ENCODE assay signal across 11 mouse cellular contexts in the genomic region with DNA sequence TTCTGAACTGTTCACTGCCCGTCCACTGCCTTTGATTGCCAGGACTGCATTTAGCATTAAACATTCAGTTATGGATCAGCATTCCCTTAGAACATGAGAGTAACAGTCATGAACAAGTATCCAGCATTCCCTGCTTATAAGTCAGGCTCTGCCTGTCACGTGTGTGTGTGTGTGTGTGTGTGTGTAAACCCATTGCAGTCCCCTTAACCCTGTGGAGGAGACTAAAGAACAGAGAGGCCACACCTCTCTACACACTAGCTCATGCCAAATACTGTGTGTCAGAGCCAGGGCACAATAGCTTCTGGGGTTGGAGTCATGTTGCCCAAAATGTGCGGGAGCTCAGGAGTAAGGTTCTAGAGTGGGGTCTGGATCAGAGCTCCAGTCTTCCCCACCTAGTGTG. TPM values are rescaled to one million over a fixed set of nuclear protein-coding genes. Genes with fewer than 3 reads are reported as not detected.
DNase-seq lines count a peak whose midpoint lies in the region; ATAC-seq and TF ChIP-seq lines count a peak whose summit lies in the region.
"Had no signal": no experiment of that assay in that cellular context is flagged by ENCODE, and none has a peak within 500 bp of the region (broad histone marks: within the 10 kb centered on the region; RNA-seq: fewer than 3 reads in every experiment).

No protein-coding gene starts in this region.

- no peak for DNase-seq in left cerebral cortex, adult 2 months (ENCODE audit: extremely low spot score in 1 of 2, low spot score in 2 of 2)
- no peak for DNase-seq in left cerebral cortex, postnatal 10 days (ENCODE audit: extremely low spot score in 1 of 2, low spot score in 2 of 2)
- DNase-seq in gastrocnemius, postnatal 10 days: no peak
- DNase-seq in adrenal gland, postnatal 25 days: no peak

- no peaks in the 10 kb centered on the region; the same call in 1 of the 2 replicates for H3K27me3 ChIP-seq in hindbrain, embryonic 12.5 days
- no peaks in the 10 kb centered on the region for H3K27me3 ChIP-seq in limb, embryonic 15.5 days
- no peaks in the 10 kb centered on the region for H3K27me3 ChIP-seq in midbrain, embryonic 16.5 days (ENCODE audit: control insufficient read depth, insufficient read depth, low read depth, low read length)
- H3K27me3 ChIP-seq: intestine, embryonic 15.5 days had no signal

- peak; percentile 44; the same call in 1 of the 2 replicates for ATAC-seq in hindbrain, embryonic 12.5 days (ENCODE audit: low FRiP score)
- no peak for ATAC-seq in limb, embryonic 15.5 days (ENCODE audit: insufficient number of reproducible peaks, low FRiP score, low TSS enrichment, low read depth)
- 0 out of 2 replicates have a peak, but pooled peaks have one; percentile 39 for ATAC-seq in midbrain, embryonic 16.5 days
- no peak for ATAC-seq in monocyte, adult 5-6 weeks (replicated peaks; ENCODE audit: insufficient number of reproducible peaks, low FRiP score, low TSS enrichment, poor library complexity, severe bottlenecking)

- H3K9ac ChIP-seq in hindbrain, embryonic 12.5 days: no peak overlapping the region
- no peak overlapping the region for H3K9ac ChIP-seq in limb, embryonic 15.5 days
- H3K9ac ChIP-seq in midbrain, embryonic 16.5 days (ENCODE audit: low read depth, low read length): no peak overlapping the region
- H3K9ac ChIP-seq: heart, embryonic 13.5 days; intestine, embryonic 15.5 days had no signal

- intact Hi-C loops in left cerebral cortex, adult 2 months (cut with DNase I): loop anchor here (2.0 to 5.0 kb wide), 2 partner anchors 61 to 122 kb away; a partner anchor contains a TSS
- intact Hi-C loops in left cerebral cortex, postnatal 10 days (cut with DNase I): loop anchor here (5.0 kb wide), 1 partner anchor 63 kb away; a partner anchor contains a TSS

- H3K9me3 ChIP-seq in hindbrain, embryonic 12.5 days (replicated peaks): no peaks in the 10 kb centered on the region
- H3K9me3 ChIP-seq in limb, embryonic 15.5 days: no peaks in the 10 kb centered on the region
- H3K9me3 ChIP-seq in midbrain, embryonic 16.5 days (replicated peaks; ENCODE audit: control insufficient read depth, low read length, poor library complexity, severe bottlenecking): no peaks in the 10 kb centered on the region
- H3K9me3 ChIP-seq: heart, embryonic 13.5 days; intestine, embryonic 15.5 days had no signal

- H3K36me3 ChIP-seq in hindbrain, embryonic 12.5 days: no peaks in the 10 kb centered on the region
- no peaks in the 10 kb centered on the region for H3K36me3 ChIP-seq in limb, embryonic 15.5 days
- H3K36me3 ChIP-seq in midbrain, embryonic 16.5 days (ENCODE audit: control insufficient read depth, insufficient read depth, low read length): no peaks in the 10 kb centered on the region
- H3K36me3 ChIP-seq: heart, embryonic 13.5 days; intestine, embryonic 15.5 days had no signal

- TF ChIP-seq CTCF in left cerebral cortex, adult 2 months (IDR thresholded peaks at IDR 0.05): no peak

- H3K4me3 ChIP-seq in left cerebral cortex, adult 2 months: no peak overlapping the region
- H3K4me3 ChIP-seq in hindbrain, embryonic 12.5 days: no peak overlapping the region
- no peak overlapping the region for H3K4me3 ChIP-seq in limb, embryonic 15.5 days
- H3K4me3 ChIP-seq in midbrain, embryonic 16.5 days (ENCODE audit: low read depth, low read length): no peak overlapping the region
- H3K4me3 ChIP-seq: heart, embryonic 13.5 days; intestine, embryonic 15.5 days; myocyte had no signal

- H3K4me2 ChIP-seq in hindbrain, embryonic 12.5 days (replicated peaks): no peak overlapping the region
- no peak overlapping the region for H3K4me2 ChIP-seq in limb, embryonic 15.5 days
- no peak overlapping the region for H3K4me2 ChIP-seq in midbrain, embryonic 16.5 days (ENCODE audit: low read length)
- H3K4me2 ChIP-seq: heart, embryonic 13.5 days; intestine, embryonic 15.5 days had no signal

- H3K4me1 ChIP-seq in hindbrain, embryonic 12.5 days: peaks cover 11% of the 10 kb centered on the region; the same call in 1 of the 2 replicates
- H3K4me1 ChIP-seq in limb, embryonic 15.5 days: peaks cover 22% of the 10 kb centered on the region
- H3K4me1 ChIP-seq in midbrain, embryonic 16.5 days (ENCODE audit: control insufficient read depth, insufficient read depth, low read length): peaks cover 17% of the 10 kb centered on the region

- WGBS in hindbrain, embryonic 12.5 days: 60% methylated on average over 3 of the region's 3 CpGs
- 55% methylated on average over 3 of the region's 3 CpGs for WGBS in limb, embryonic 15.5 days
- WGBS in midbrain, embryonic 16.5 days: 55% methylated on average over 3 of the region's 3 CpGs

- peak overlapping the region; percentile 85 for H3K27ac ChIP-seq in left cerebral cortex, adult 2 months
- H3K27ac ChIP-seq in hindbrain, embryonic 12.5 days: no peak overlapping the region
- 0 out of 2 replicates have a peak overlapping the region, but pooled peaks have one; percentile 4 for H3K27ac ChIP-seq in limb, embryonic 15.5 days
- H3K27ac ChIP-seq in midbrain, embryonic 16.5 days (ENCODE audit: low read length): no peak overlapping the region
- H3K27ac ChIP-seq: heart, embryonic 13.5 days; intestine, embryonic 15.5 days had no signal

RNA-seq across cellular contexts. Expression of a gene that starts 26.8 kb away (rescaled TPM):
- 10 to 100 TPM; 61.1 to 63.2 TPM for total RNA-seq in left cerebral cortex, adult 2 months (2021)
- 10 to 100 TPM; 24.3 to 34.0 TPM for total RNA-seq in left cerebral cortex, postnatal 10 days (2021)
- 18.3 and 18.6 TPM in 2 replicates for polyA plus RNA-seq in hindbrain, embryonic 12.5 days (2016; fragmentation: Nextera tagmentation; extraction: Ambion mirVana)
- polyA plus RNA-seq in limb, embryonic 15.5 days (2015; fragmentation: Nextera tagmentation; extraction: Ambion mirVana): 0.61 and 0.91 TPM in 2 replicates
- polyA plus RNA-seq in midbrain, embryonic 16.5 days (2015; fragmentation: Nextera tagmentation; extraction: Ambion mirVana): 47.1 and 49.1 TPM in 2 replicates
- 1 to 10 TPM in 1 of 2 experiments, under 1 TPM in 1; 0.99 to 1.2 TPM for total RNA-seq in gastrocnemius, postnatal 10 days (2021)
- not detected in 2 replicates for total RNA-seq in adrenal gland, postnatal 25 days (2021)
- not detected in 3 replicates for total RNA-seq in monocyte, adult 5-6 weeks (2017)

Comparison
In these comparisons a context has a peak if more than half of its experiments do, and no peak if none do; other contexts are left out.
1. H3K27ac ChIP-seq: peak in left cerebral cortex, adult 2 months (single experiment) and limb, embryonic 15.5 days (single experiment); none in hindbrain, embryonic 12.5 days (single experiment) and midbrain, embryonic 16.5 days (single experiment).
2. ATAC-seq: peak in hindbrain, embryonic 12.5 days (single experiment) and midbrain, embryonic 16.5 days (single experiment); none in limb, embryonic 15.5 days (single experiment) and monocyte, adult 5-6 weeks (single experiment).
3. RNA of a gene that starts 26.8 kb away (total RNA-seq): 61.1 to 63.2 TPM in left cerebral cortex, adult 2 months and 24.3 to 34.0 TPM in left cerebral cortex, postnatal 10 days; 0.99 to 1.2 TPM in gastrocnemius, postnatal 10 days, not detected in adrenal gland, postnatal 25 days and not detected in monocyte, adult 5-6 weeks; every median in the first group is over 10 times any median in the second.